Mouse (Mus musculus): Measurements from ENCODE around the gene Vps4a. TPM values are rescaled to one million over a fixed set of nuclear protein-coding genes. Genes with fewer than 3 reads are reported as not detected.

Vps4a gene
- total RNA-seq, 2 experiments from 2014 or later: 116 to 117 TPM

GRCm38 (mm10) chr8:107048061-107048941 lies 17.3 kb downstream of the Vps4a start, which contains the start of gene Pdf:
Pdf (minus strand) TSS chr8:107048614.
- DNase-seq (ENCODE audit: extremely low spot score in 1 of 2, low spot score in 1 of 2): peak; percentile 75 to 79

GRCm38 (mm10) chr8:107049480-107049879 lies 18.5 kb downstream of the Vps4a start:
- DNase-seq (ENCODE audit: extremely low spot score in 1 of 2, low spot score in 1 of 2): no peak

- DNase-seq (ENCODE audit: extremely low spot score in 1 of 2, low spot score in 1 of 2): no peak
Observed at GRCm38 (mm10) chr8:107052046-107052445, 21.0 kb downstream of the Vps4a start.

- DNase-seq (ENCODE audit: extremely low spot score in 1 of 2, low spot score in 1 of 2): peak; percentile 84 to 89
Observed at GRCm38 (mm10) chr8:107056076-107056972, 25.3 kb downstream of the Vps4a start, which contains the start of the genes Cog8 and Nip7. Cog8 (minus strand) TSS chr8:107056689. Nip7 (plus strand) TSS chr8:107056877.

- DNase-seq (ENCODE audit: extremely low spot score in 1 of 2, low spot score in 1 of 2): no peak
Observed at GRCm38 (mm10) chr8:107056973-107057369, 25.9 kb downstream of the Vps4a start.

GRCm38 (mm10) chr8:107062613-107063012 lies 31.6 kb downstream of the Vps4a start:
- no peak for DNase-seq (ENCODE audit: extremely low spot score in 1 of 2, low spot score in 1 of 2)

- DNase-seq (ENCODE audit: extremely low spot score in 1 of 2, low spot score in 1 of 2): no peak
Observed at GRCm38 (mm10) chr8:107065511-107066496, 34.8 kb downstream of the Vps4a start, which contains the start of gene Tmed6. Tmed6 (minus strand) TSS chr8:107065644.

- no peak for DNase-seq (ENCODE audit: extremely low spot score in 1 of 2, low spot score in 1 of 2)
Observed at GRCm38 (mm10) chr8:107073706-107074105, 42.7 kb downstream of the Vps4a start.

GRCm38 (mm10) chr8:107074128-107074527 lies 43.1 kb downstream of the Vps4a start:
- DNase-seq (ENCODE audit: extremely low spot score in 1 of 2, low spot score in 1 of 2): no peak

GRCm38 (mm10) chr8:107076239-107076888 lies 45.3 kb downstream of the Vps4a start:
- no peak for DNase-seq (ENCODE audit: extremely low spot score in 1 of 2, low spot score in 1 of 2)

GRCm38 (mm10) chr8:107085358-107085757 lies 54.3 kb downstream of the Vps4a start:
- DNase-seq (ENCODE audit: extremely low spot score in 1 of 2, low spot score in 1 of 2): no peak

- no peak for DNase-seq (ENCODE audit: extremely low spot score in 1 of 2, low spot score in 1 of 2)
Observed at GRCm38 (mm10) chr8:107086018-107086417, 55.0 kb downstream of the Vps4a start.

- DNase-seq (ENCODE audit: extremely low spot score in 1 of 2, low spot score in 1 of 2): no peak
Observed at GRCm38 (mm10) chr8:107088526-107089063, 57.6 kb downstream of the Vps4a start.

- no peak for DNase-seq (ENCODE audit: extremely low spot score in 1 of 2, low spot score in 1 of 2)
Observed at GRCm38 (mm10) chr8:107090531-107090930, 59.5 kb downstream of the Vps4a start.

Other genes with a start within 250 kb of the Vps4a start
- gene Has3, start 161.0 kb upstream of the Vps4a start, total RNA-seq (2021): 1 to 10 TPM; 2.8 to 4.5 TPM
- gene Utp4, start 137.6 kb upstream of the Vps4a start, total RNA-seq (2021): 10 to 100 TPM; 37.6 to 42.8 TPM
- 10 to 100 TPM; 17.2 to 17.9 TPM for gene Sntb2, start 95.5 kb upstream of the Vps4a start, total RNA-seq (2021)
- 10 to 100 TPM; 24.1 to 31.3 TPM for gene Pdf, start 17.4 kb downstream of the Vps4a start, total RNA-seq (2021)
- 10 to 100 TPM; 28.7 to 28.9 TPM for gene Cog8, start 25.5 kb downstream of the Vps4a start, total RNA-seq (2021)
- 10 to 100 TPM; 44.4 to 45.9 TPM for gene Nip7, start 25.7 kb downstream of the Vps4a start, total RNA-seq (2021)
- not detected for gene Tmed6, start 34.4 kb downstream of the Vps4a start, total RNA-seq (2021)
- 10 to 100 TPM; 31.2 to 35.8 TPM for gene Terf2, start 65.3 kb downstream of the Vps4a start, total RNA-seq (2021)
- gene Cyb5b, start 119.4 kb downstream of the Vps4a start, total RNA-seq (2021): 100 to 1,000 TPM in 1 of 2 experiments, 10 to 100 TPM in 1; 93.9 to 105 TPM

Measured in layer of hippocampus, postnatal 25 days (tissue).